Mouse (Mus musculus) subcutaneous adipose tissue, adult 2 months (tissue): ENCODE results near the gene Rfx7. TPM values are rescaled to one million over a fixed set of nuclear protein-coding genes. Genes with fewer than 3 reads are reported as not detected.

ENCODE experiments used
- polyA plus RNA-seq: library from polyadenylated mRNA; depleted of rRNA; stranded (reverse); fragments of >200 nt; gene quantifications from 2 replicates; pipeline ENCODE4 v1.2.3, GENCODE M21; 2012; ENCODE audit warnings: low replicate concordance; rRNA removed

The Rfx7 gene
- polyA plus RNA-seq: 5.0 and 8.6 TPM in 2 replicates

GRCm38 (mm10) chr9:72531996-72532380 is at the start of gene Rfx7:
TSS of gene Rfx7 (plus strand) at chr9:72532240.

GRCm38 (mm10) chr9:72492194-72492565 is 39.9 kb upstream of the Rfx7 start, which contains the start of gene Tex9:
TSS of gene Tex9 (minus strand) at chr9:72492212.

GRCm38 (mm10) chr9:72661895-72662661 is 130.0 kb downstream of the Rfx7 start, which contains the start of gene Nedd4:
TSS of gene Nedd4 (plus strand) at chr9:72662346.

Other genes with a start within 250 kb of the Rfx7 start
- gene Mns1, start 94.2 kb upstream of the Rfx7 start, polyA plus RNA-seq: 0.10 and 0.39 TPM in 2 replicates
- gene Tex9, start 40.0 kb upstream of the Rfx7 start, polyA plus RNA-seq: 1.0 and 4.4 TPM in 2 replicates
- gene Nedd4, start 130.1 kb downstream of the Rfx7 start, polyA plus RNA-seq: 295 and 375 TPM in 2 replicates